Mouse (Mus musculus) hindbrain, embryonic 11.5 days (tissue): Measurements from ENCODE around the gene Ikzf3. TPM values are rescaled to one million over a fixed set of nuclear protein-coding genes. Genes with fewer than 3 reads are reported as not detected.

Source experiments
- ATAC-seq: fragments of 200-750 bp; cut with Nextera tagmentation; 2 replicates; pipeline ENCODE4 v1.8.0; 2017; ENCODE audit warnings: mild to moderate bottlenecking, moderate TSS enrichment, moderate library complexity; ENCODE audit not compliant: low FRiP score
- DNase-seq: peaks from one replicate; pipeline ENCODE4 v3.0.0-alpha.2; 2015; ENCODE audit warnings: low spot score
- H3K27ac ChIP-seq: fragments of 300-500 bp; sonication (generic); 2 replicates; pipeline ENCODE4 v1.5.1; 2014; ENCODE audit warnings: mild to moderate bottlenecking, low read depth, low read length
- H3K27me3 ChIP-seq: fragments of 300-500 bp; sonication (generic); 2 replicates; pipeline ENCODE4 v1.6.1; 2014; ENCODE audit warnings: mild to moderate bottlenecking, low read length, moderate library complexity, mixed read lengths; ENCODE audit not compliant: control insufficient read depth, insufficient read depth
- H3K36me3 ChIP-seq: fragments of 300-500 bp; sonication (generic); 2 replicates; pipeline ENCODE4 v1.6.1; 2014; ENCODE audit warnings: mild to moderate bottlenecking, low read length, moderate library complexity, mixed read lengths; ENCODE audit not compliant: control insufficient read depth, insufficient read depth
- H3K4me1 ChIP-seq: fragments of 300-500 bp; sonication (generic); replicated peaks from 2 replicates; pipeline ENCODE4 v1.6.1; 2014; ENCODE audit warnings: low read length, mixed read lengths; ENCODE audit not compliant: control insufficient read depth, insufficient read depth
- H3K4me2 ChIP-seq: fragments of 300-500 bp; sonication (generic); replicated peaks from 2 replicates; pipeline ENCODE4 v1.6.1; 2014; ENCODE audit warnings: mild to moderate bottlenecking, low read depth, low read length
- H3K4me3 ChIP-seq: fragments of 300-500 bp; sonication (generic); 2 replicates; pipeline ENCODE4 v1.5.1; 2014; ENCODE audit warnings: low read depth, low read length
- H3K9ac ChIP-seq: fragments of 300-500 bp; sonication (generic); 2 replicates; pipeline ENCODE4 v1.6.1; 2014; ENCODE audit warnings: low read depth, low read length
- H3K9me3 ChIP-seq: fragments of 300-500 bp; sonication (generic); 2 replicates; pipeline ENCODE4 v1.6.1; 2016; ENCODE audit warnings: low read length; ENCODE audit not compliant: control insufficient read depth
- WGBS: fragments of 180-500 bp; shearing (Covaris S2); extraction: QIAGEN DNeasy Blood & Tissue Kit; methylation state at CpG from one replicate; pipeline ENCODE4 v1.1.7; 2014; 5-methylcytosine and 5-hydroxymethylcytosine counted together
- polyA plus RNA-seq: library from polyadenylated mRNA; unstranded; fragments of >200 nt; fragmentation: Nextera tagmentation; extraction: Ambion mirVana; gene quantifications from 2 replicates; pipeline ENCODE4 v1.2.1, GENCODE M21; 2014

Ikzf3 gene
- polyA plus RNA-seq, 1 experiment from 2014 or later: 0.60 TPM

- H3K4me2 ChIP-seq: no peak overlapping the region
- H3K9me3 ChIP-seq: no peaks in the 10 kb centered on the region
- no peaks in the 10 kb centered on the region for H3K27me3 ChIP-seq
- no peak overlapping the region for H3K9ac ChIP-seq
- H3K36me3 ChIP-seq: no peaks in the 10 kb centered on the region
- DNase-seq (no peak), ATAC-seq (no peak)
- no peak overlapping the region for H3K4me3 ChIP-seq
- no peak overlapping the region for H3K27ac ChIP-seq
- WGBS: 71% methylated on average over 3 of the region's 3 CpGs
- no peaks in the 10 kb centered on the region for H3K4me1 ChIP-seq
Observed at GRCm38 (mm10) chr11:98504926-98505325, 40.9 kb downstream of the Ikzf3 start.

- Histone ChIP-seq H3K4me1 (no peaks in the 10 kb centered on the region), H3K9me3 (no peaks in the 10 kb centered on the region), H3K36me3 (no peaks in the 10 kb centered on the region), H3K9ac (no peak overlapping the region), H3K27ac (no peak overlapping the region), H3K4me2 (no peak overlapping the region), H3K27me3 (no peaks in the 10 kb centered on the region), H3K4me3 (no peak overlapping the region)
- 54% methylated on average over 22 of the region's 22 CpGs for WGBS
- ATAC-seq (no peak), DNase-seq (no peak)
Observed at GRCm38 (mm10) chr11:98497388-98498288, 48.2 kb downstream of the Ikzf3 start.

- H3K4me1 ChIP-seq: no peaks in the 10 kb centered on the region
- no peaks in the 10 kb centered on the region for H3K36me3 ChIP-seq
- H3K9ac ChIP-seq: no peak overlapping the region
- 95% methylated on average over 5 of the region's 5 CpGs for WGBS
- H3K27ac ChIP-seq: no peak overlapping the region
- DNase-seq: no peak
- no peak overlapping the region for H3K4me2 ChIP-seq
- H3K4me3 ChIP-seq: no peak overlapping the region
- no peaks in the 10 kb centered on the region for H3K9me3 ChIP-seq
- ATAC-seq: no peak
- H3K27me3 ChIP-seq: no peaks in the 10 kb centered on the region
Observed at GRCm38 (mm10) chr11:98495176-98495719, 50.6 kb downstream of the Ikzf3 start.

- no peaks in the 10 kb centered on the region for H3K27me3 ChIP-seq
- H3K4me1 ChIP-seq: no peaks in the 10 kb centered on the region
- no peak overlapping the region for H3K27ac ChIP-seq
- 54% methylated on average over 9 of the region's 9 CpGs for WGBS
- ATAC-seq: no peak
- H3K4me2 ChIP-seq: no peak overlapping the region
- no peaks in the 10 kb centered on the region for H3K9me3 ChIP-seq
- H3K9ac ChIP-seq: no peak overlapping the region
- no peaks in the 10 kb centered on the region for H3K36me3 ChIP-seq
- H3K4me3 ChIP-seq: no peak overlapping the region
- no peak for DNase-seq
Observed at GRCm38 (mm10) chr11:98493394-98493793, 52.4 kb downstream of the Ikzf3 start.

- Histone ChIP-seq H3K27ac (no peak overlapping the region), H3K4me1 (no peaks in the 10 kb centered on the region), H3K4me3 (no peak overlapping the region), H3K27me3 (no peaks in the 10 kb centered on the region), H3K4me2 (no peak overlapping the region), H3K9me3 (no peaks in the 10 kb centered on the region), H3K9ac (no peak overlapping the region), H3K36me3 (no peaks in the 10 kb centered on the region)
- DNase-seq: no peak
- WGBS: 10% methylated on average over 7 of the region's 7 CpGs
- no peak for ATAC-seq
Observed at GRCm38 (mm10) chr11:98492959-98493358, 52.9 kb downstream of the Ikzf3 start.

- DNase-seq (no peak), ATAC-seq (no peak)
- H3K4me3 ChIP-seq: no peak overlapping the region
- H3K9ac ChIP-seq: no peak overlapping the region
- H3K4me1 ChIP-seq: no peaks in the 10 kb centered on the region
- no peaks in the 10 kb centered on the region for H3K9me3 ChIP-seq
- no peaks in the 10 kb centered on the region for H3K36me3 ChIP-seq
- H3K27me3 ChIP-seq: no peaks in the 10 kb centered on the region
- no peak overlapping the region for H3K4me2 ChIP-seq
- H3K27ac ChIP-seq: no peak overlapping the region
- 91% methylated on average over 7 of the region's 7 CpGs for WGBS
Observed at GRCm38 (mm10) chr11:98491571-98491970, 54.3 kb downstream of the Ikzf3 start.

GRCm38 (mm10) chr11:98488540-98489234 lies 57.1 kb downstream of the Ikzf3 start:
- no peak for ATAC-seq
- Histone ChIP-seq H3K27me3 (no peaks in the 10 kb centered on the region), H3K4me1 (no peaks in the 10 kb centered on the region), H3K4me3 (no peak overlapping the region), H3K9ac (no peak overlapping the region), H3K9me3 (no peaks in the 10 kb centered on the region), H3K36me3 (no peaks in the 10 kb centered on the region), H3K27ac (no peak overlapping the region), H3K4me2 (no peak overlapping the region)
- 80% methylated on average over 20 of the region's 20 CpGs for WGBS
- DNase-seq: peak; percentile 20

GRCm38 (mm10) chr11:98487526-98488040 lies 58.2 kb downstream of the Ikzf3 start:
- no peaks in the 10 kb centered on the region for H3K27me3 ChIP-seq
- no peaks in the 10 kb centered on the region for H3K36me3 ChIP-seq
- H3K4me2 ChIP-seq: no peak overlapping the region
- no peak overlapping the region for H3K4me3 ChIP-seq
- H3K4me1 ChIP-seq: no peaks in the 10 kb centered on the region
- ATAC-seq (no peak), DNase-seq (no peak)
- H3K9ac ChIP-seq: no peak overlapping the region
- 86% methylated on average over 4 of the region's 5 CpGs for WGBS
- no peak overlapping the region for H3K27ac ChIP-seq
- no peaks in the 10 kb centered on the region for H3K9me3 ChIP-seq
